Mouse (Mus musculus): ENCODE data around the gene Plin1. TPM values are rescaled to one million over a fixed set of nuclear protein-coding genes. Genes with fewer than 3 reads are reported as not detected.

Plin1 gene
- 18.0 and 30.2 TPM in 2 replicates for polyA plus RNA-seq (2012; rRNA removed)

DNA sequence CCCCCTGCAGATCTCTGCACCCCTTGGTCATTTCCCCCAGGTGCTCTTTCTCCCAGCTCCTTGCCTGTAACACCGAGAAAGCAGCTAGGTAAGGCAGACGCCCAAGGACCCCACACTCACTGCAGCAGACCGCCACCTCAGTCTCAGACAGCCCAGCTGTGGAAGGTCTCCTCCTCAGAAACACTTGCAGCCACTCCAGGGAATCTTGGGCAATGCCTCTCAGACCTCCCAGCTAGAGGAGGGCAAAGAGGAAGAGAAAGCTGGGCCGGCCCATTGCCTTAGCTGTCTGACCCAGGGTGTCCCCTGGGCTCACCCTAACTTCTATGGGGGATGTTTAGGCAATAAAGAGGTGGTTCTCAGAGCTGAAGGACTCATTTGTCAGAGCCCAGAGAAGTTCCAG lies at the start of gene Plin1:
TSS of gene Plin1 (minus strand) at position 282 of the 400 bp plus-strand sequence.
- DNase-seq (ENCODE audit: low spot score) = no peak

DNA sequence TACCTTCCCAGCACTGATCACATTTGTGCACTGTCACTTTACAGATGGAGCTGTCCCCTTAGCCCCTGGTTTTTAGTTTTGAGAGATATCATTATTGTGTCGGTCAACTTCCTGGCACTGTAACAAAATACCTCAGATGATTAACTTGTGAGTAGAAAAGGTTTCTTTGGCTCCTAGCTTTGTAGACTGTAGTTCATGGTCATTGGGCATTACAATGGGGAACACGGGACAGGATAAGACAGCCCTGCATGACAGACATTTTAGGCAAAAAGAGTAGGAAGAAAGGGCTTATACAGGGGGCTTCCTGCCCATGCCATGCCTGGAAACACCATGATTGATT lies 49.8 kb upstream of the Plin1 start:
- DNase-seq (ENCODE audit: low spot score) = no peak

DNA sequence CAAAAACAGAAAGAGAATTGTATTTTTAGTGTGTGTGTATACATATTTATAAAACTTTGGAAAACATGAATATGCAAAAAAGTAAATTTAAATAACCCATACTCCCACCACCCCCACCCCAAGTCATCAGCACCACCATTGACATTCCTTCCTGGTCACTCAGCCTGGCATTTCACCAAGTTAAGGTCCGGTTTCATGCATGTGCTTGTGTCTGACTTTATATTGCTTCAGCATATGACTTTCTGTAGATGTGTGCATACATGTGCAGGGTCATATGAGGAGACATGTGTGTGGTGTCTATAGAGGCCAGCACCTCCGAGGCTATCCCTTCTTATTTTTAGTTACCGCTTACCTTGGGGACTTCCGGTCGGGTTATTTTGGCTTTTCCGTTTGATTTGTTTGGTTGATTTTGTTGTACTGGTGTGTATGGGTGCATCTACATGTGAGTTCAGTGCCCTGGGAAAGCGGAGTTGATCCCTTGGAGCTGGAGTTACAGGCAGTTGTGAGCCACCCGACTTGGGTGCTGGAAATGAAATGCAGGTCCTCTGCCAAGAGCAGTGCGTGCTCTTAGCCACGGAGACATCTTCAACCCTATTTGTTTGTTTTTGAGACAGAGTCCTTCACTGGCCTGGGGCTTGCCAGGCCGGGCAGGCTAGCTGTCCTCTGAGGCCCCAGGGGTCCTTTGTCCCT lies 49.3 kb upstream of the Plin1 start:
- no peak for DNase-seq (ENCODE audit: low spot score)

DNA sequence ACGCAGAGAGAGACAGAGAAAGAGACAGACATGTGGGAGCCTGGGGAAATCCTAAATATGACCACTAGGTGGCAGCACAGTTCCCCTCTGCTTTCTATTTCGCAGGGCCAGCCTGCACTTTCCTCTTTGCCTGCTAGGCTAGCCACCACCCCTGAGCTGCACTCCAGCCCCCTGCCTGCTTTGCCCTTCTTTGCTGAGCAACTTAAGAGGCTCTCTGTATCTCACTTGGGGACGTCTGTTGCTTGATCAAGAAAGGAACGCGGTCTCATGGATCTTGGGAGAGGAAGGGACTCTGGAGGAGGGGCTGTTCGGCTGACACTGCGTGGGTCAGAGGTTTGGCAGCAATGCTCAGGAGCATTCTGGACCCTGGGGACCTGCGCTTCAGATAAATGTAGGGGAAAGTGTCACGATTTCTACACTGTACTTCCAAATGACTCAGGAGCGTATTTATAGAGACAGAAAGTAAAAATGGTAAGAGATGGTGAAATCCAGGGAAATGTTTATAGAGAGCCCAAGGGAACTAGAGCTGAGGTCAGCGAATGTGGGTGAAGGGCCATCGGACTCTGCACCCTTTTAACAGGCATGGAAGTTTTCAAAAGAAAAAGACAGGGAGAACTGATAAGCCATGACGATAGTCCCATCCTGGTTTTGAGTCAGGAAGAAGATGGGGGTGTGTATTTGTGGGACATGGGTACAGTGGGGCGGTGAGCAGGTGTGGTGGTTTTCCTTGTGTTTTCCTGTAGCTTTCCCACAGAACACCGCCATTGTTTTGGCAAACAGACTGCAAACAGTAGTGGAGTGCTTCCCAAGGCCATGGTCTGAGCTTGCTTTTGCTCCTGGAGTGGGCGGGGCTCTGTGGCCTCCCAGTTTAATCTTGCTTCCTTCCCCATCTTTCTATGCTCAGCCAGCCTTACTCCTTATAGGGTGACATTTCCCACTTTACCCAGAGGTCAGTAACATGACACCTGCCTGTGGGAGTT lies 48.2 kb upstream of the Plin1 start:
- peak; percentile 45 for DNase-seq (ENCODE audit: low spot score)

GRCm38 (mm10) chr7:79771561-79772512 lies 39.1 kb upstream of the Plin1 start:
- no peak for DNase-seq (ENCODE audit: low spot score)

GRCm38 (mm10) chr7:79769664-79770063 lies 37.0 kb upstream of the Plin1 start:
- no peak for DNase-seq (ENCODE audit: low spot score)

DNA sequence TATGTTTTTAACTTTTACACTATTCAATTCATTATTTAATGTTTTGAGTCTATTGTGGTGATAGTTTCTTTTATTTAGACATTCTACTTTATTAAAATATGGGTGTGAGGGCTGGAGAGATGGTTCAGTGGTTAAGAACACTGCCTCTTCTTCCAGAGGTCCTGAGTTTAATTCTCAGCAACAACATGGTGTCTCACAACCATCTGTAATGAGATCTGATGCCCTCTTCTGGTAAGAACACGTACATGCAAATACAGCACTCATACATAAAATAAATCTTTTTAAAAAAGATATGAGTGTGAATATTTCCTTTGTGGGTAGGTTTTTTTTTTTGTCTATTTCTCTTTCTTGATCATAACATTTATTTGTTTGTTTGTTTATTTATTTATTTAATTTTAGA lies 33.3 kb upstream of the Plin1 start:
- DNase-seq (ENCODE audit: low spot score) = no peak

- DNase-seq (ENCODE audit: low spot score) = no peak
Measured at GRCm38 (mm10) chr7:79762106-79762505, 29.4 kb upstream of the Plin1 start.

DNA sequence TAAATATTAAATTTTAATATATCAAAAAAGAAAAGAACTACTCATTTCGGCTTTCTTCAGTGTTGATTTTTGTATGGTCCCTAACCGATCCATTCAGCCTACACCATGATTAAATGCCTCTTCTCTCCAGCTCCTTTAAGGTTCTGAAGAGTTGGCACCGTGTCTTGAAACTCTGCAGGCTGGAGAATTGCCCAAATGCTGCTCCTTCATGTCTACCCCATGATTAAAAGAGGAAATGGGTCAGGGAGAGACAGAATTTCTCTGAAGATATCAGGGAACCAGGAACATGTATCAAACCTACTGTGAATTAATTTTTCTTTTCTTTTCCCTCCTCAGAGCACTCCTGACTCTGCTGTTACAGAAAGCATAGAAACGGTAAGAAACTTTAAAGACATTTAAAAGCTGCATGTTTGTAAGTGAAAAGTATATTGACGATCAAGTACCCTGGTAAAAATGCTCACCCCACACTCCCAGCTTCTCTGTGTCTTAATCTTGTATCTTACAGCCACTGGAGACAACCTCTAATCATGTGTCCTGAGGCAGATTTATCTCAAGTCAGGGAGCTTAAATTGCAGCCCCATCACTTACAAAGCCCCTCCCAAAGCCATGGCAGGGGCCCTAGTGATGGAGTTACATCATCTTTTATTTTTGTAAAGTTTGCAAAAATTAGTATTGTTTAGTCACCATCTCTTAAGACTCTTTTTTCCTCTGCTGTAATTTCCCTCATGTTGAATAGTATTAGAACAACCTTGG lies 28.6 kb upstream of the Plin1 start:
- no peak for DNase-seq (ENCODE audit: low spot score)

DNA sequence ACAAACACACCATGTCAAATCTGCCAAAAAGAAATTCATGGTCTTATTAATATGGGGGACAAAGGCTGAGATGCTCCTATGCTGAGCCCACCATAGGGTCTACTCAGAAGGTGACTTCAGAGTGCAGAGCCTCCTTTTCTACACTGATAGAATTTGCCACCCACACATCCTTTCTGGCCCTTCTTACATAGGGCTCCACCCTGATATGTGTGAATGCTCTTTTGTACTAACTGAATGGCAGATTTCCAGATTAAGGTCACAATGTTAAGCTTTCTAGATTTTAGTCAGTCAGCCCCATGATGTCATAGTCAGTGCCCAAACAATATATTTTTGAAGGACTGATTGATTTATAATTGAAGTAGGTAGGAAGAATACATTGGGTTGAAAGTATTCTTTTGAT lies 27.1 kb upstream of the Plin1 start:
- no peak for DNase-seq (ENCODE audit: low spot score)

DNA sequence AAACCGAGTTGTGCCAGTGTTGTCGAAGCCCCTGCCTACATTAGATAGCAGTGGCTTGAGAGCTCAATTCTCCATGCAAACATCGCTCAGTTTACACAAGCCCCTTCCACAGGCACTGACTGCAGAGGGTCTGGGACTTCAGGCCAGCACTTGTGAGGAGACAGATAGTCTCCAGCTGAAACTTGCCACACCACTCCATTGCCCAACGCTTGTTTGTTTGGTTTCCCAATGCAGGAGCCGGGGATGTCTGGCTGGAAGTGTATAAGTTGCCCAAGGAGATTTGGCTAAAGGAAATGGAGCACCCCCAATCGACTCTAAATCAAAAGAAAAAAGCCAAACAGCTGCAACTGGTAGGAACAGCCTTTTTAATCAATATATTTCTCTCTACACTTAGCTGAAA lies 25.5 kb upstream of the Plin1 start:
- no peak for DNase-seq (ENCODE audit: low spot score)

DNA sequence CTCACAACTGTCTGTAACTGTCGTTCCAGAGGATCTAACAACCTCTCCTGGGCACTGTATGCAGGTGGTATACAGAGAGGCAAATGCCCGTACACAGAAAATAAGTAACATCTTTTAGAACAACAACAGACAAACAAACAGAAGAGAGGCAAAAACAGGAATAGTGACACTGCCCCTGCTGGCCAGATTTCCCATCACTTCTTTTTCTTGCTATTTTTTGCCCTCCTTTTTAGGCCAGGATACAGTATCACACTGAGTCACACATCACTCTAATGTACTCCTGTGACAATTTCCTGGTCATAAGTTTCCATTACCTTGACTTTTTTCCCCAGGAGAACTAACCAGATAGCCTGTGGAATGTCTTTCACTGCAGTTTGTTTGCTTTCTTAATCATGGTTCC lies 23.6 kb upstream of the Plin1 start:
- DNase-seq (ENCODE audit: low spot score) = no peak

GRCm38 (mm10) chr7:79749511-79749910 lies 16.8 kb upstream of the Plin1 start:
- DNase-seq (ENCODE audit: low spot score) = no peak

DNA sequence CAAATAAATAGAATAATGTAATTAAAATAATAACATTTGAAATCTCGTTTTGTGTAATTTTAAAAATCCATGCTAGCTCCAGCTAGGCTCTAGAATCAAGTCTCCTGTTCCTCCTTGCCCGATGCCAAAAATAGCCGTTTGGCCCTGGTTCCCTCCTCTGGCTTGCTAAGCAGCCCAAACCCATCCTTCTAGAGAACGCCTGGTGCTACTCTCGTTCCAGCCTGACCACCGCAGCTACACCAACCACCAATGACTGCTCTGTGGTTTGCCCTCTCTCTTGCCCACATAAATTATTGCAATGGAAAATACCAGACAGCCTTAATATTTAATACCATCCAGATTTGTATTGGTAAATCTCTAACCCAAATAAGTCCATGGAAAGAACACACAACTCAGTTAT lies 15.0 kb upstream of the Plin1 start:
- DNase-seq (ENCODE audit: low spot score) = no peak

- DNase-seq (ENCODE audit: low spot score) = no peak
Measured at GRCm38 (mm10) chr7:79744585-79744984, 11.9 kb upstream of the Plin1 start.

DNA sequence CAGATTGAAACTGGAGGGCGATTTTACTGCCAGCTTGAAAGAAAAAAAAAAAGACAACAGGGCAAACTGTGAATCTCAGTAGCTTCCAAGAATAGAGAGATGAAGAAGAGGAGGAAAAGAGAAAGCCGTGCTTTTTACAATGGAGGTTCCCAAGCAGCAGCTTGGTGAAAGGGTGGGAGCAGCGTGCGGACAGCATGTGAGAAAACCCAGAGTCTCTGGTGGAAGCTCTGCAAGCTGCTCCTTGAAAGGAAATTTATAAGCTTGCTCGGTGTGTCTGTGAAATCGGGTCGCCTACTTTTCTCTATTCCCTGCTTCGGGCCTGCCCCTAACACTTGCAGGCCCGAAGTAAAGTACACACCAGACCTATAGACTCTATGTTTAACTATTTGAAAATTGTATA lies 11.3 kb upstream of the Plin1 start:
- no peak for DNase-seq (ENCODE audit: low spot score)

GRCm38 (mm10) chr7:79742659-79743536 lies 10.2 kb upstream of the Plin1 start, which contains the start of the genes Pex11a and Wdr93:
Pex11a (minus strand) TSS chr7:79743131.
Wdr93 (plus strand) TSS chr7:79743163.
- peak; percentile 55 for DNase-seq (ENCODE audit: low spot score)

DNA sequence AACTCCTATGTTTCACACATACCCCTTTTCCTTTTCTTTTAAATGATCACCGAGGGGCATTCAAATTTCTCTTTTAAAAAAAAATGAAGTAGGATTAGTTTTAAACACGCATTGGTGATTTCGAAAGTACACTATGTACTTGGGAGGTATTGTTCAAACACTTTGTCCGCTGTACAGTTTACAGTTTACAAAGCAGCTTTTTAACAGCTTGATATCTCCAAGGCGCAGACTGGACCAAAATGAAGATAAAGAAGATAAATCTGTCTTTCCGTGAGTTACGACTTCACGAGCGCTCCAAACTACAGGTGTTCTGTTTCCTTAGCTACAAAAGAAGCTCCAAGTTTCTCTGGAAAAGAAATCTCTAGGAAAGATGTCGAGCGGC lies 9.6 kb upstream of the Plin1 start:
- no peak for DNase-seq (ENCODE audit: low spot score)

GRCm38 (mm10) chr7:79740279-79740678 lies 7.6 kb upstream of the Plin1 start:
- DNase-seq (ENCODE audit: low spot score) = no peak

DNA sequence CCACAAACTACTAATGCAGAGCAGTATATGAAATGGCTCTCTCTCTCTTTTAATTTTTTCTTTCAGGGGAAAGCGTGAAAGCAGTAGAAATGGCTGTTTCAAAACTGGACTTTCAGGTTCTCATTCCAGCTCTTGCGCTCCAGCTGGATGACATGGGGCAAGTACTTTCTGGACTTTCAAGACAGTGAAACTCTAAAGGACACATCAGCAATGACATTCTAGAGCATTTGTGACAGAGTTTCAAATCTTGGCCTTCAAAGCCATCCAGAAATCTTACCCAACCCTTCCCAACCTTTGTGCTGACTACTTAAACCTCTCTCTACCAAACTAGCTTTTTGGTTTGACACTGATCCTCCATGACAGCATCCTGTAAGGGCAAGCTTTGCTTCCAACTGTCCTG lies 6.2 kb upstream of the Plin1 start:
- no peak for DNase-seq (ENCODE audit: low spot score)
